Mouse (Mus musculus) hindbrain, embryonic 14.5 days (tissue): ENCODE measurements at regions not wholly inside any gene's neighbourhood (a gene's known extent, or its start where the extent isn't known, plus 50 kb on each side); places are given as distances from the start of the nearest gene placed in this dataset.

Experiments
- ATAC-seq: fragments of 200-750 bp; cut with Nextera tagmentation; 2 replicates; pipeline ENCODE4 v1.8.0; 2017; ENCODE audit warnings: moderate number of reproducible peaks, mild to moderate bottlenecking, moderate TSS enrichment, moderate library complexity; ENCODE audit not compliant: low FRiP score
- DNase-seq: peaks from one replicate; pipeline ENCODE4 v3.0.0-alpha.2; 2015; ENCODE audit warnings: low spot score
- H3K27ac ChIP-seq: fragments of 300-500 bp; sonication (generic); 2 replicates; pipeline ENCODE4 v1.5.1; 2014; ENCODE audit warnings: mild to moderate bottlenecking, moderate library complexity
- H3K27me3 ChIP-seq: fragments of 300-500 bp; sonication (generic); 2 replicates; pipeline ENCODE4 v1.6.1; 2014; ENCODE audit warnings: mild to moderate bottlenecking, low read length, mixed read lengths; ENCODE audit not compliant: control insufficient read depth, insufficient read depth
- H3K36me3 ChIP-seq: fragments of 300-500 bp; sonication (generic); replicated peaks from 2 replicates; pipeline ENCODE4 v1.6.1; 2014; ENCODE audit not compliant: control insufficient read depth, insufficient read depth
- H3K4me1 ChIP-seq: fragments of 300-500 bp; sonication (generic); replicated peaks from 2 replicates; pipeline ENCODE4 v1.6.1; 2014; ENCODE audit warnings: antibody characterized with exemption, low read length, mixed read lengths; ENCODE audit not compliant: control insufficient read depth, insufficient read depth
- H3K4me2 ChIP-seq: fragments of 300-500 bp; sonication (generic); replicated peaks from 2 replicates; pipeline ENCODE4 v1.6.1; 2014; ENCODE audit warnings: mild to moderate bottlenecking, moderate library complexity
- H3K4me3 ChIP-seq: fragments of 300-500 bp; sonication (generic); replicated peaks from 2 replicates; pipeline ENCODE4 v1.5.1; 2014; ENCODE audit warnings: mild to moderate bottlenecking, low read length
- H3K9ac ChIP-seq: fragments of 300-500 bp; sonication (generic); 2 replicates; pipeline ENCODE4 v1.6.1; 2014
- H3K9me3 ChIP-seq: fragments of 300-500 bp; sonication (generic); 2 replicates; pipeline ENCODE4 v1.6.1; 2016; ENCODE audit warnings: low read length; ENCODE audit not compliant: control insufficient read depth
- WGBS: fragments of 180-500 bp; shearing (Covaris S2); extraction: QIAGEN DNeasy Blood & Tissue Kit; methylation state at CpG from one replicate; pipeline ENCODE4 v1.1.7; 2014; 5-methylcytosine and 5-hydroxymethylcytosine counted together

DNA sequence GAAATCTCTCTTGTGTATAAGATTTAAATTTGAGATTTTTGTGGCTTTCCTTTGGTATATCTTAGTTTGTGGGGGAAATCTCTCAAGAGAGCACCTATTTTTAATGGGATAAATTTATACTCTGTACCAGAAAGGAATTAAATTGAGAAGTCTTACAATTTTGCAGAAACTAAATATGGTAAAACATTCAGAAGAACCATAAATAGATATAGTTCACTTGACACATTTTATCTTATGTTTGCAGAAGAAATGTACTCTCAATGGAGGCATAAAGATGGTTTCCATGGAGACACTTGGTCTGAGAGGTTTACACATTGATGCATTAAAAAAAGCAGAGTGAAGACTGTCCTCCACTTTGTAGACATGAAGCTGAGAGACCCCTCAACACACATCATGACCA is 86.9 kb downstream of the Ndufa10 start:
- no peak for DNase-seq
- no peaks in the 10 kb centered on the region for H3K27me3 ChIP-seq
- no peak for ATAC-seq

DNA sequence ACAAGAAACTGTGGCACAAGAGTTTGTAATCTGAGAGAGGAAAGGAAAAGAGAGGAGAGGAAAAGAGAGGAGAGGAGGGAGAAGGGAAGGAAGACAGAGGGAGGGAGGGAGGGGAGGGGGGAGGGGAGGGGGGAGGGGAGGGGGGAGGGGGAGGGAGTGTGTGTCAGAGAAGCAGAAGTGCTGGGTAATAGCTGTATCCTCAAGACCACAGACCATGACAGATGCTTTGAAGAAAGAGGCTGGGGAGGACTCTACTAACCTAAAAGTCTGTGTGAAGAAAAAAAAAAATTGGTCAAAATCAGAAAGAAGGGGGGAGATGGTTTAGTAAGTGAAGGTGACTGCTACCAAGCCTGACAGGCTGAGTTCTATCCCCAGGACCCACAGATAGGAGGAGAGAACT is 88.7 kb downstream of the Ndufa10 start:
- Histone ChIP-seq H3K27me3 (no peaks in the 10 kb centered on the region), H3K9me3 (0 out of 2 replicates have a peak, but pooled peaks cover 4% of the 10 kb centered on the region), H3K4me1 (no peaks in the 10 kb centered on the region), H3K9ac (no peak overlapping the region), H3K36me3 (no peaks in the 10 kb centered on the region), H3K4me2 (no peak overlapping the region), H3K27ac (no peak overlapping the region), H3K4me3 (no peak overlapping the region)
- DNase-seq (no peak), ATAC-seq (no peak)

More for the DNA sequence above, 86.9 kb downstream of the Ndufa10 start:
- Histone ChIP-seq H3K4me2 (no peak overlapping the region), H3K4me3 (no peak overlapping the region), H3K36me3 (no peaks in the 10 kb centered on the region), H3K4me1 (no peaks in the 10 kb centered on the region), H3K9ac (no peak overlapping the region), H3K9me3 (0 out of 2 replicates have a peak, but pooled peaks cover 4% of the 10 kb centered on the region), H3K27ac (no peak overlapping the region)

DNA sequence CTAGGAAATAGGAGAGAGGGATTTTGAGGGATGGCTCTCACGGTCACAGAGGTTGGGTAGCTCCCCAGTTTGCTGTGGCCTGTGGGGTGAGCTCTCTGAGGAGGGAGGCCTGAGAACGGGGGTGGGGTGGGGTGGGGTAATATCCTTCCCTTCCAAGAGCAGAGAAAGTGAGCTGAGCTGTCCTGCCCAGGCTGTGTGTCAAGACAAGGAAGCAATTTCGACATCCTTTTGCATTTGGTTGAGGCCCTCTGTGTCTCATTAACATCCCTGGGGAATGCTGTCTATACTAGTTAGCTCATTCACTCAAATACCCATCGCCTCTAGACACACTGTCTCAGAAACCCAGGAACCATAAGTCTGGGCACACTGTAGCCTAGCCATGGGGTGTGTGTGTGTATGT is 89.9 kb downstream of the Ndufa10 start:
- Histone ChIP-seq H3K9ac (no peak overlapping the region), H3K9me3 (0 out of 2 replicates have a peak, but pooled peaks cover 4% of the 10 kb centered on the region), H3K4me2 (no peak overlapping the region), H3K27me3 (no peaks in the 10 kb centered on the region), H3K4me1 (no peaks in the 10 kb centered on the region), H3K36me3 (no peaks in the 10 kb centered on the region), H3K27ac (no peak overlapping the region), H3K4me3 (no peak overlapping the region)
- 81% methylated on average over 4 of the region's 4 CpGs for WGBS
- no peak for ATAC-seq
- DNase-seq: no peak

DNA sequence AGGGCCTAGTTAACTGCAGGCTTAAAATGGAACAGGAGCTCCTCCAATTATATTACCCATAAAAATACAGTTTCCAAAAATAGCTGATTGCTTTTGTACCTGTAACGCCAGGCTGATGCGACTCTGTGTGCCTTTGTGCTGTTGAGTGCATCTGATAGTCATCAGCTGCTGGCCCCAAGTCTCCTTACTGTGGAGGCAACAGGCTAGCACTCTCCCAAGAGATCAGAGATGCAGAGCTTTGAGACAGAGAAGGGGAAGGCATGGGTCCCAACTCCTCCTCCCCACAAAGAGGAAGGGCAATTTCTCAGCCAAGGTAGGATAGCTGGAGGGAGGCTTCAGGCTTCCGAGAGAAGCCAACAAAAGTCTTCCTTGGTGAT is 94.2 kb downstream of the Ndufa10 start:
- H3K27me3 ChIP-seq: no peaks in the 10 kb centered on the region
- H3K27ac ChIP-seq: no peak overlapping the region
- ATAC-seq: no peak
- H3K36me3 ChIP-seq: no peaks in the 10 kb centered on the region
- H3K4me2 ChIP-seq: no peak overlapping the region
- H3K9ac ChIP-seq: no peak overlapping the region
- no peak for DNase-seq
- no peak overlapping the region for H3K4me3 ChIP-seq
- no peaks in the 10 kb centered on the region for H3K9me3 ChIP-seq
- H3K4me1 ChIP-seq: no peaks in the 10 kb centered on the region
- 83% methylated on average over 3 of the region's 3 CpGs for WGBS

DNA sequence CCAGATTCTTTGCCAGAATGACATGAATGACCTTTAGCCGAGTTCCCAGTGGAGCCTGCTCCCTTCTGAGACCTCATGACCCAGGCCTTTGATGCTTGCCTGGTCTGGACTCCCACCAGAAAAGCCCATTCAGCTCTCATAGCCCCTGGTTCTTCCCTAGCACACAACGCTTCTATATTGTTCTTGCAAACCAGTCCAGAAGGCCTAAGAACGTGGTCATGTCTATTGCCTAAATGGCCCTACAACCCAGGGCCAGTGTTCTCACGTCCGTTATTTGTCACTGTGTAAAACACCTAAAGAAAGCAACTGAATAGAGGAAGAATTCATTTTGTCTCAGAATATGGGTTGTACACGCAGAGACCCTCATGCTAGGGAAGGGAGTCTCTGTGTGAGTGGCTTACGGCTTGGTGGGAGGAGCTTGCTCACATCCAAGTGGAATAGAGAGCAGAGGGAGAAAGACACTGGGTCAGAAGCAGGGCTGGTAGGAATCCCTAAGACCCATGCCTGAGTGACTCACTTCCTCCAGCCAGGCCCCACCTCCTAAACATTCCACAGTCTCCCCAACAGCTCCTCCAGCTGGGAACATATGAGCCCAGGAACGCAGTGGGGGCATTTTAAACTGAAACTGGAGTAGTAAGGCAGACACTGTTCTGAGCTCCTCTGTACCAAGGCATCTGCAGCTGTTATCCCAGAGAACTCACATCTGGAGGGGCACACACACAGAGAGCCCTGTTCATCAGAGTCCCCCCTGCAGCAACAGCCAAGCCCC is 94.7 kb downstream of the Ndufa10 start:
- no peaks in the 10 kb centered on the region for H3K4me1 ChIP-seq
- H3K27me3 ChIP-seq: no peaks in the 10 kb centered on the region
- H3K36me3 ChIP-seq: no peaks in the 10 kb centered on the region
- no peaks in the 10 kb centered on the region for H3K9me3 ChIP-seq
- no peak for DNase-seq
- no peak overlapping the region for H3K27ac ChIP-seq
- ATAC-seq: no peak
- 45% methylated on average over 8 of the region's 8 CpGs for WGBS
- H3K4me2 ChIP-seq: no peak overlapping the region
- no peak overlapping the region for H3K4me3 ChIP-seq
- no peak overlapping the region for H3K9ac ChIP-seq

DNA sequence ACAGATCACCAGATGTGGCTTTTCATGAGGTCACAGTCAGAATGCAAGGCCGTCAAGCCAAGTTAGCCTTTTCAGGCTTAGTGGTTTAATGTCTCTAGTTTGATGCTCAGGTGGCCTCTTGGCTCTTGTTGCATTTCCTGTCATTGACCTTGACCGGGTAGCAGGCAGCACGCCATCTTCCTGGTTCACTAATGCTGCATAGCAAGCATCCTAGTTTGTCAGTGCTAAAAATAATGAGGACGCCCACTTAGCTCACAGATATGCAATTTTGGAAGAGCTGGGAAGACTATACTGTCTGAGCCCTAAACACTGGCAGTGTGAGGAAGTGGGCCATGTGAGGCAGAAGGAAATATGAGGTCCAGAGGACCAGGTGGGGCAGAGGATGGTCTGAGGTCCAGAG is 97.2 kb downstream of the Ndufa10 start:
- Histone ChIP-seq H3K4me2 (no peak overlapping the region), H3K27ac (no peak overlapping the region), H3K36me3 (no peaks in the 10 kb centered on the region), H3K27me3 (no peaks in the 10 kb centered on the region), H3K4me1 (peaks cover 12% of the 10 kb centered on the region), H3K4me3 (no peak overlapping the region), H3K9ac (no peak overlapping the region), H3K9me3 (no peaks in the 10 kb centered on the region)
- 85% methylated on average over 4 of the region's 4 CpGs for WGBS
- no peak for DNase-seq
- no peak for ATAC-seq

DNA sequence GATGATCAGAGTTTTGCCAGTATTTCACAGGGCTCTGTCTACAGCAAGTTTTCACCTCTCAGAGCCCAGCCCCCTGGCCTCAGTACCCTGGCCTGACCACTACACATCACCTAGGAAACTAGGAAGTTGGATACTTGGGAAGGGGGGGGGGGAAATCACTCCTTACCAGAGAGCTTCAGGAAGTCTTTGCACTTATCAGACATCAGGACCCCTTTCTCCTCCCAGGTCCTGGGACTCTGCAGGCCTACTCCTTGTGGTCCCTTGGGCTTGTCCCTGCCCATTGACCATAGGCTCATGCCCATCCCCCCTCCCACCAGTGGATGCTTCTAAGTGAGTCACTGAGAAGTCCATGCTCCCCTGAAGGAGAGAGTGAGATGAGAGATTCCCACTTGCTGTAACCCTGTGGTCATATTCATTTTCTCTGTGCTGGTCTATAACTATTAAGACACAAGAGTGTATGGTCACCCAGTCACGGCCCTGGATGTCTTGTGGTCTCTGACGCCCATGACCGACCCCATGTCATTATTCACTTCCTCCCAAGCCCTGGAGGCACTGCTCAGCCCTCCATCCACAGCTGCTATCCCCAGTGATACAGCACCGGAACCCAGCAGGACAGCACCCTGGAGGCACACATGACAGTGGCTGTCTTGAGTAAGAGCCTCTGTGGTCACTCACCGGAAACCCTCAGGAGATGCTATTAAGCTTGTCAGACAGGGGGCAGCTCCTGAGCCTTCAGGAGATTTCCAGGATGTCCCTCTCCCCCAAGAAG is 101.3 kb downstream of the Ndufa10 start:
- Histone ChIP-seq H3K4me2 (peak overlapping the region; percentile 22; the same call in 1 of the 2 replicates), H3K27me3 (no peaks in the 10 kb centered on the region), H3K9ac (no peak overlapping the region), H3K4me1 (peaks cover 17% of the 10 kb centered on the region), H3K9me3 (no peaks in the 10 kb centered on the region), H3K4me3 (no peak overlapping the region), H3K36me3 (no peaks in the 10 kb centered on the region), H3K27ac (peak overlapping the region; percentile 81)
- 69% methylated on average over 5 of the region's 5 CpGs for WGBS
- DNase-seq (no peak), ATAC-seq (peak; percentile 37; the same call in 1 of the 2 replicates)

DNA sequence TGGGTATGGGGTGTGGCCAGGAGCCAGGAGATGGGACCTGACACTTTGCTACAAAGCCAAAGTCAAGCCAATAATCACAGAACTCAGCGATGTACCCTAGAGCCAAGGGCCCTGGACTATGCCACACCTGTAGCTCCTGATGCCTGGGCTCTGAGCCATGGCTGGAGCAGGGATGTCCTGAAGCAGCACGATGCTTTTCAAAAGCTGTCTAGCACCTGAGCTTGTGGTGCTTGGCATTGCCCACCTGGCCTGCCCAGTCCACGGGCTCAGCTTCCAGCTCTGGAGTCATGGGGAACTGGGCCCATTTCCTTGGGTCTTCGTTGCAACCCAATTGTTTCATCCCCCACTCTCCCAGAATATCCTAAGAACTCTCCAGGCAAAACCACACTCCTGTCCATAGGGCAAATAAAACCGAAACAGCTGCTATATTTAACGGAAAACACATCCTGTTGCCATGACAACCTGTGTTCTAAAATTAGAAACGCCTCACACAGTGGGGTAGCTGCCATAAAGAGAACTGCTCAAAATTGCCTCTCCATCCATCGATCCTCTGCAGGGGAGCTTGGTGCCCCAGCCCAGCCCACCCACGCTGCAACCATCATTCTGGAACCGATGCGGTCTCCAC is 102.2 kb downstream of the Ndufa10 start:
- Histone ChIP-seq H3K9me3 (no peaks in the 10 kb centered on the region), H3K27ac (peak overlapping the region; percentile 81), H3K27me3 (no peaks in the 10 kb centered on the region), H3K4me3 (no peak overlapping the region), H3K4me1 (peaks cover 17% of the 10 kb centered on the region), H3K36me3 (no peaks in the 10 kb centered on the region), H3K9ac (0 out of 2 replicates have a peak overlapping the region, but pooled peaks have one; percentile 7), H3K4me2 (peak overlapping the region; percentile 22)
- DNase-seq: peak; percentile 72
- ATAC-seq: peak; percentile 69
- WGBS: 35% methylated on average over 11 of the region's 11 CpGs

DNA sequence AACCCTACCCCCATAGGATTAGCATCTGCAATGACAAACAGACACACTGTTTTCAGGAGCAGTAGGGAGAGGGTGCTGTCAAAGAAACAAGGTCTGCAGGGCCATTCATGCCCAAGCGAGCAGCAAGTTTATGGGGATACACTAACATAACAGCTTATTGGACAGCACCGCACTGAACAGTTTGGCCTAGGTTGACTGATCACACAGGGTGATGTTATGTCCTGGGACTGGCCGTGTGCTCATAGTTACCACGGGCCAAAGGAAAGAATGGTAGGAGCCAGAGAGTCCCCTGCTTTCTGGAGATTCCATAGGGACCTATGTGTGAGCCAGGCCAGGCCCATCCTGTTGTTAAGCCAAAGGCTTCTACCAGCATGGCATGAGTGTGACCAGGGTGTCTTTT is 102.8 kb downstream of the Ndufa10 start:
- Histone ChIP-seq H3K4me2 (no peak overlapping the region), H3K27ac (no peak overlapping the region), H3K9ac (no peak overlapping the region), H3K9me3 (no peaks in the 10 kb centered on the region), H3K4me1 (peaks cover 17% of the 10 kb centered on the region), H3K27me3 (no peaks in the 10 kb centered on the region), H3K4me3 (no peak overlapping the region), H3K36me3 (no peaks in the 10 kb centered on the region)
- WGBS: 90% methylated on average over 4 of the region's 4 CpGs
- DNase-seq (no peak), ATAC-seq (0 out of 2 replicates have a peak, but pooled peaks have one; percentile 3)
